In the genomic region with DNA sequence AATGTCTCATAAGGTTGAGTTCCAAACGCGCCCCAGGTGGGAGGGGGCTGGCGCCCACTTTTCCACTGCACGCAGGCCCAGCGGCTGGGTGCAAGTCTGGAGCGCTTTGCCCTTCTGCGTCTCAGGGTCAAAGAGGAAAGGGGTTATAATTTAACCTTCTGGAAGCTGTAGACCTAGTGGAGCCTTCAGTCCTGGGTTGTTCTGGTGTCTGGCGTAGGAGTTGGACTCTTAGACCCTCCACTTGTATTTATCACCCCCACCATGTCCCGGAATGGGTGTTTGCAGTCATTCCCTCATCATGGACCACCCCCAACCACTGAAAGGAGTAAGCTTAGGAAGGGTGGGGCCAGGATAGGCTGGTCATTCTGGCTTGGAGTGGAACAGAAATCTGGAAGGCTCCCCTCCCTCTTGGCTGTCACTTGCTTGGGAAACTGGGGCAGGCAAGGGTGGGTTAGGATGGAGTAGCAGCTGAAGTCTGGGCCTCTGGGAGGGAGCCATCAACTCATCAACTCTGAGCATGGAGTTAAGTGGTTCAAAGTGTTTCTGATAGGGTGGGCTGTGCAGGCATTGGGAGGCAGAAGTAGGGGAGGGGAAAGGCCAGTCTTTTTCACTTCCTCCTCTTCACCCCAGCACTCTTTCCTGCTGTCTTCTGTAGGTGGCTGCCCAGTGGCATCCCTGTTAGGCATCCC, we compare ENCODE assay signal across 1 mouse cellular context.
TF ChIP-seq lines count a peak whose summit lies in the region.

No protein-coding gene starts in this region.

TF ChIP-seq in CH12.LX, 34 proteins besides CTCF, POLR2A, EP300 and RAD21:
- peak; percentile 19; the same call in 1 of the 2 replicates for TF ChIP-seq NELFE (IDR thresholded peaks at IDR 0.05; ENCODE audit: low read depth, low read length)
- peak; percentile 85 for TF ChIP-seq SIN3A (IDR thresholded peaks at IDR 0.05; ENCODE audit: low read length)
- 0 out of 2 replicates have a peak, but pooled peaks have one; percentile 20 for TF ChIP-seq HCFC1 (IDR thresholded peaks at IDR 0.05; ENCODE audit: low read depth, low read length)
- TF ChIP-seq ELF1 (IDR thresholded peaks at IDR 0.05; ENCODE audit: low read depth, low read length), result peak; percentile 67; the same call in 1 of the 2 replicates
- peak; percentile 95 for TF ChIP-seq IRF4 (IDR thresholded peaks at IDR 0.05; ENCODE audit: low read depth, low read length)
- peak; percentile 84 for TF ChIP-seq RCOR1 (conservative IDR thresholded peaks at IDR 0.05; ENCODE audit: low read depth, low read length)
- no peak for TF ChIP-seq E2F4 (IDR thresholded peaks at IDR 0.05; ENCODE audit: insufficient replicate concordance, low read depth, low read length)
- peak; percentile 49; the same call in 1 of the 2 replicates for TF ChIP-seq BHLHE40 (IDR thresholded peaks at IDR 0.05; ENCODE audit: low read depth, low read length)
- no peak for TF ChIP-seq USF2 (conservative IDR thresholded peaks at IDR 0.05; ENCODE audit: low read depth, low read length)
- peak; percentile 46; the same call in 1 of the 2 replicates for TF ChIP-seq MAX (IDR thresholded peaks at IDR 0.05; ENCODE audit: low read length)
- peak; percentile 65 for TF ChIP-seq MEF2A (IDR thresholded peaks at IDR 0.05; ENCODE audit: borderline replicate concordance, low read depth, low read length)
- TF ChIP-seq ETS1 (conservative IDR thresholded peaks at IDR 0.05; ENCODE audit: low read depth, low read length), result 0 out of 2 replicates have a peak, but pooled peaks have one; percentile 24
- peak; percentile 71 for TF ChIP-seq TCF12 (IDR thresholded peaks at IDR 0.05; ENCODE audit: low read depth, low read length)
- TF ChIP-seq UBTF (IDR thresholded peaks at IDR 0.05; ENCODE audit: low read depth, low read length), result no peak
- TF ChIP-seq KAT2A (IDR thresholded peaks at IDR 0.05; ENCODE audit: insufficient replicate concordance, low read length), result 0 out of 2 replicates have a peak, but pooled peaks have one; percentile 37
- no peak for TF ChIP-seq JUN (IDR thresholded peaks at IDR 0.05; ENCODE audit: insufficient read depth, low read depth, low read length)
- TF ChIP-seq CHD2 (IDR thresholded peaks at IDR 0.05; ENCODE audit: low read length), result peak; percentile 51; the same call in 1 of the 2 replicates
- no peak for TF ChIP-seq USF1 (IDR thresholded peaks at IDR 0.05; ENCODE audit: low read depth, low read length)
- TF ChIP-seq ZMIZ1 (IDR thresholded peaks at IDR 0.05; ENCODE audit: low read depth, low read length), result peak; percentile 65; the same call in 1 of the 2 replicates
- peak; percentile 4; the same call in 1 of the 2 replicates for TF ChIP-seq MAZ (IDR thresholded peaks at IDR 0.05; ENCODE audit: low read depth, low read length)
- peak; percentile 55; the same call in 1 of the 2 replicates for TF ChIP-seq TBP (conservative IDR thresholded peaks at IDR 0.05; ENCODE audit: low read depth, low read length)
- no peak for TF ChIP-seq JUND (conservative IDR thresholded peaks at IDR 0.05; ENCODE audit: low read depth, low read length)
- TF ChIP-seq MXI1 (IDR thresholded peaks at IDR 0.05; ENCODE audit: low read depth, low read length), result peak; percentile 82
- peak; percentile 61; the same call in 1 of the 2 replicates for TF ChIP-seq MYC (IDR thresholded peaks at IDR 0.05; ENCODE audit: low read depth, low read length)
- TF ChIP-seq NRF1 (IDR thresholded peaks at IDR 0.05; ENCODE audit: low read depth, low read length), result peak; percentile 31; the same call in 1 of the 2 replicates
